Mouse (Mus musculus) hindbrain, embryonic 15.5 days (tissue): ENCODE results near the gene Fam117a. TPM values are rescaled to one million over a fixed set of nuclear protein-coding genes. Genes with fewer than 3 reads are reported as not detected.

Experiments used
- ATAC-seq: fragments of 200-750 bp; cut with Nextera tagmentation; 2 replicates; pipeline ENCODE4 v1.8.0; 2017; ENCODE audit warnings: low read depth, moderate number of reproducible peaks, moderate TSS enrichment; ENCODE audit not compliant: low FRiP score
- H3K27ac ChIP-seq: fragments of 300-500 bp; sonication (generic); replicated peaks from 2 replicates; pipeline ENCODE4 v1.5.1; 2015; ENCODE audit warnings: mild to moderate bottlenecking, inconsistent platforms
- H3K27me3 ChIP-seq: fragments of 300-500 bp; sonication (generic); 2 replicates; pipeline ENCODE4 v1.6.1; 2015; ENCODE audit warnings: control low read depth, inconsistent platforms
- H3K36me3 ChIP-seq: fragments of 300-500 bp; sonication (generic); 2 replicates; pipeline ENCODE4 v1.6.1; 2015; ENCODE audit warnings: control low read depth, inconsistent platforms
- H3K4me1 ChIP-seq: fragments of 300-500 bp; sonication (generic); replicated peaks from 2 replicates; pipeline ENCODE4 v1.6.1; 2015; ENCODE audit warnings: control low read depth, inconsistent platforms
- H3K4me2 ChIP-seq: fragments of 300-500 bp; sonication (generic); 2 replicates; pipeline ENCODE4 v1.6.1; 2015; ENCODE audit warnings: moderate library complexity, mild to moderate bottlenecking, inconsistent platforms
- H3K4me3 ChIP-seq: fragments of 300-500 bp; sonication (generic); 2 replicates; pipeline ENCODE4 v1.5.1; 2015; ENCODE audit warnings: mild to moderate bottlenecking, inconsistent platforms
- H3K9ac ChIP-seq: fragments of 300-500 bp; sonication (generic); 2 replicates; pipeline ENCODE4 v1.6.1; 2015; ENCODE audit warnings: inconsistent platforms
- H3K9me3 ChIP-seq: fragments of 300-500 bp; sonication (generic); 2 replicates; pipeline ENCODE4 v1.6.1; 2016; ENCODE audit warnings: control low read depth, inconsistent platforms
- WGBS: fragments of 180-500 bp; shearing (Covaris S2); methylation state at CpG from one replicate; pipeline ENCODE4 v1.1.7; 2015; 5-methylcytosine and 5-hydroxymethylcytosine counted together
- polyA plus RNA-seq: library from polyadenylated mRNA; unstranded; fragments of >200 nt; fragmentation: Nextera tagmentation; extraction: Ambion mirVana; gene quantifications from 2 replicates; pipeline ENCODE4 v1.2.1, GENCODE M21; 2015

Fam117a gene
- polyA plus RNA-seq, 1 experiment from 2014 or later: 3.6 TPM

DNA sequence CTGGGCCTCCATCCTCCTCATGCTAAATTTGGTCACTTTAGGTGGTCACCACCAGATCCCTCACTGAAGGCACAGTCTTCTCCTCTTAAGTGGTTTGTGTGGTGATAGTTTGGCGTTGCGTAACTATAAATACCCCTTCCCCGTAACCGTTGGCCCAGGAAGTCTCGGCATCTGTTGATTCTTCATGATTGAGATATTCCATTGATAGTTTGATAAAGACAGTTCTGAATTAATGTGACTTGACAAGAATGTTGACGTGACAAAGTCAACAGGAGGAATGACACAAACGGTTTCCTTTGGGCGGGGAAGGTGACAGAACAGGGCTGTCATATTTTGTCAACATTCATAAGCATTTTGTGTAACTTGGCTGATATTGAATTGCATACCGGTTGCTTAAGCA lies 16.4 kb downstream of the Fam117a start:
- H3K4me3 ChIP-seq: no peak overlapping the region
- H3K27me3 ChIP-seq: no peaks in the 10 kb centered on the region
- no peak overlapping the region for H3K27ac ChIP-seq
- H3K9ac ChIP-seq: no peak overlapping the region
- ATAC-seq: no peak
- WGBS: 95% methylated on average over 9 of the region's 9 CpGs
- peaks cover 17% of the 10 kb centered on the region; the same call in 1 of the 2 replicates for H3K4me1 ChIP-seq
- no peaks in the 10 kb centered on the region for H3K9me3 ChIP-seq
- H3K4me2 ChIP-seq: no peak overlapping the region
- H3K36me3 ChIP-seq: no peaks in the 10 kb centered on the region

DNA sequence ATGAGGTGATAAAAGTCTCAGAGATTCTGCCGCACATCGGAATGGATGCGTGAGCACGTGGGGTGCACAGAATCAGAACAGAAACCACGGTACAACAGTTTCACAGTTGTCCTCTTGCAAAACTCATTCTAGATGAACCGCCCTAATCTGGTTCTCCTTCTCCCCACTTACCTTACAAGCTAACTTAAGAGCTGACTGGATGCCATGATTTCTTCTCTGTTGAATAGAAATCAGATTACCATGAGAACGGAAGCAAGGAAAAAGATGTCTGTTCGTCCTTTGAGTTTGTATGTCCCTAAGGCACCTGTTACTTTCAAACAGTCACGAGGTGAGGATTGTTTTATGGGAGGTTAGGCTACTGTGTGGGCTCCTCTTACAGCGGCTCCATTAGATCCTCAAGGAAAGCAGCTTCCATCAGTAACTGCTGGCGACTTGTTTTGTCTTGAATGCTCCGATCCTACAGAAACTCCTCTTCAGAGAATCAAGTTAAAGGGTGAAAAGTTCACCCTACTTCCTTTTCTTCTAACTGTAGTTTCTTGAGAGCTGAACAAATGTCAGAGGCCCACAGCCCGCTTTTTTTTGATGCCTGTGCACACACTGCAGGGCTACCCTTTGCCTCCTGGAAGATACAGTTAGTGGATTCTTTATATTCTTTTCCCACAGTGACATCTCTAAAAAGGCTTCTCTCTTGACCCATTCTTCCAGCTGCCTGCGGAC lies 17.6 kb downstream of the Fam117a start:
- H3K36me3 ChIP-seq: no peaks in the 10 kb centered on the region
- no peak overlapping the region for H3K4me2 ChIP-seq
- no peaks in the 10 kb centered on the region for H3K9me3 ChIP-seq
- no peak overlapping the region for H3K9ac ChIP-seq
- ATAC-seq: no peak
- peaks cover 19% of the 10 kb centered on the region; the same call in 1 of the 2 replicates for H3K4me1 ChIP-seq
- no peak overlapping the region for H3K4me3 ChIP-seq
- H3K27me3 ChIP-seq: no peaks in the 10 kb centered on the region
- WGBS: 92% methylated on average over 14 of the region's 14 CpGs
- H3K27ac ChIP-seq: no peak overlapping the region

DNA sequence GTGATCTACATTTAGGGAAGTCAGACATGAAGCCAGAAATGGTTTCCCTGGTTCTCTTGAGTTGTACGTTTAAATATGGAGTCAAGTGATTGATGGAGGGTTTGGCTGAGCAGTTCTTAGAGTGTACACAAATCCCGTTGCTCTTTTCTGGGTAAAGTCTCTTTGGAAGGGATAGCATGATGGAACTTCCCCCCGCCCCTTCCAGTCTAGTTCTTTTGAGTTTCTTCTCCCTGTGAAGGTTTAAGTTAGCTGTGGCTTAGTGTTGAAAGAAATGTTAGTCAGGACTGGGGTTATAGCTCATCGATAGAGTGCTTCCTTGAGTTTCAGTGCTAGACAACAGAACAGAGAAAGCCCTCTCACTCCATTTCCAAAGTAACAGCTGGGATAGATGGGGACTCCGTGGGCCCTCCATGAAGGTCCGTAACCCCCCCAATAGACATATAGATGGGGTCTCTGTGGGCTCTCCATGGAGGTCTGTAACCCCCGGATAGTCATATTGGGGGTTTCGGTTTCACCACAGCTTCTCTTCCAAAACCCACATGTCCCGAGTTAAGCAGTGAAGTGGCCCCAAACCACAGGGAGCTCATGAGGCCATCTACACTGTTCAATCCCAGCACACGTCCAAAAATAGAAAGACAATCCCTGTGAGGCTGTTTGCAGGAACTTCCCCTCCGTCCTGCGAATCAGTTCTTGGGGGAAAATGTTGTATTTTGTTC lies 18.3 kb downstream of the Fam117a start:
- 90% methylated on average over 12 of the region's 12 CpGs for WGBS
- no peak overlapping the region for H3K9ac ChIP-seq

DNA sequence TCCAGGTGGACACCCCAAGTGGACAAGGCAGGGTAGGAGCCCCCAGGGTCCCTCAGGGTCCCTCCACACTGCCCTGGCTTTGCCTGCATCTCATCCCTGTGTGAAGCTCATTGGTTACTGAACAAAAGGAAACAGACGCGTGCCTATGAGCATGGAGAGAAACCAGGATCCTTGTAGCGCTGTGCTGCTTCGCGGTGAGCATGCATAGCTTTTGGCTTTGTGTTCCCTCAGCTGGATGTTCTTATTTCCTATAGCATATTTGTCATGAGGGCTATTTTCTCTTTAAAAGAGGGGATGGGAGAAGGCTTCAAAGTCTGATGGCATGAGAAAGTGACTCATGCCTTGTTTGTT lies 18.8 kb downstream of the Fam117a start:
- Histone ChIP-seq H3K4me2 (no peak overlapping the region), H3K27ac (no peak overlapping the region), H3K27me3 (no peaks in the 10 kb centered on the region), H3K36me3 (no peaks in the 10 kb centered on the region), H3K9ac (no peak overlapping the region), H3K4me3 (no peak overlapping the region), H3K9me3 (no peaks in the 10 kb centered on the region), H3K4me1 (peaks cover 13% of the 10 kb centered on the region; the same call in 1 of the 2 replicates)
- 93% methylated on average over 5 of the region's 5 CpGs for whole genome bisulfite sequencing
- no peak for ATAC-seq

More for the DNA sequence above, 18.3 kb downstream of the Fam117a start:
- ATAC-seq: no peak
- H3K36me3 ChIP-seq: no peaks in the 10 kb centered on the region
- no peak overlapping the region for H3K4me2 ChIP-seq
- no peaks in the 10 kb centered on the region for H3K27me3 ChIP-seq
- H3K4me1 ChIP-seq: peaks cover 17% of the 10 kb centered on the region; the same call in 1 of the 2 replicates
- no peak overlapping the region for H3K4me3 ChIP-seq
- no peak overlapping the region for H3K27ac ChIP-seq
- no peaks in the 10 kb centered on the region for H3K9me3 ChIP-seq

DNA sequence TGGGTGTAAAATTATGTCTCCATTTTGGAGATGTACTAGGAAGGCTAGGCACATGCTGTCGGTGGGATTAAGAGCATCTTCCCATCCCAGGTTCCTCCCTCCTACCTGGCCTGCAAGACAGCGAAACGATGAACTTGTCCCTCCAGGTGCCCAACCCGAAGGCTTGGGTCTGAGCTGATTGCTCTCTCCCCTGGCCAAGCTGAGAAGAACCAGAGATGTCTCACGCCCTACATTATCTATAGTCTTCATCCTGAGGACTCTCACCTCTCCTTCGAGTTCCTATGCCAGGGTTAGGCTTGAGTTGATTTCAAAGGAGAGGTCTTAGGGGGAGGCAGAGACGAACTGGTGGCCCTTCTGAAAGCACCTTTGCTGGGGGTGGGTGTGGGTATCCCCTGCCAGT lies 19.2 kb downstream of the Fam117a start:
- Histone ChIP-seq H3K9me3 (no peaks in the 10 kb centered on the region), H3K36me3 (no peaks in the 10 kb centered on the region), H3K27me3 (no peaks in the 10 kb centered on the region), H3K27ac (no peak overlapping the region), H3K4me1 (peaks cover 13% of the 10 kb centered on the region; the same call in 1 of the 2 replicates), H3K4me3 (no peak overlapping the region), H3K4me2 (no peak overlapping the region), H3K9ac (no peak overlapping the region)
- no peak for ATAC-seq
- WGBS: 86% methylated on average over 7 of the region's 7 CpGs

DNA sequence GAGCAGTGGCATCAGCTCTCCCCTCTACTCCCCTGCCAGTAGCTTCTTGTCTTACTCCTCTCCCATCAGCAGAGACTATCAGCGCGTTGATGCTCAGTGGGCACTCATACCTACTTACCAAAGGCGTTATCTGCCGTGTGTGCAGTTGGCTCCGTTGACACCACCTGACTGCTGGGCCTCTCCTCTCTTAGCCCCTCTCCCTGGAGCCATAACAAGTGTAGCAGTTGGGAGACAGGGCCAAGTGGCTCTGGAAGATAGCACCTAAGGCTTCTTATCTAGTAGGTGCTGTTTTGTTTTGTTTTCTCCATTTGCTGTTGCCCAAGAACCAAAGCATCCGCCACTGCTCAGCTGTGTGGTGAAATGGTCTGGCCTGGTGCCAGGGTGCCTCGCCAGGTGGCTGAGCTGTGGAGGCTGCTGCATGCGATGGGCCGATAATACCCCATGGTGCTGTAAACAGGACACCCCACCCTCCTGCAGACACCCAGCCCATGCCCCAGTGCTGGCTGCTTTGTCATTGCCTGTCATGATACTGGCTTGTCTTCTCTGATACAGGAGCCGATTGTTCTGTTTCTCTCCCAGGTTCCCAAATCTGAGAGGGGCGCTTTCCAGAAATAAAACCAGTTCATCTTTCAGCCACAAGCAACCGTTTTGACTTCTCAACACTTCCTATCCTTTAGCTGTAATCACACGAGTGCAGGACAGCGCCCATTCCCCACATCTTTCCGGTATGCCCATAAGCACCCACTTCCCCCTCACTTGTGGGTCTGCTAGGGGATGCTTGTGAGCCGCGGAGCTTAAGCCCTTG lies 19.9 kb downstream of the Fam117a start:
- Histone ChIP-seq H3K4me2 (no peak overlapping the region), H3K4me3 (no peak overlapping the region), H3K4me1 (peaks cover 13% of the 10 kb centered on the region; the same call in 1 of the 2 replicates), H3K36me3 (no peaks in the 10 kb centered on the region), H3K9ac (no peak overlapping the region), H3K27me3 (no peaks in the 10 kb centered on the region), H3K9me3 (no peaks in the 10 kb centered on the region), H3K27ac (no peak overlapping the region)
- no peak for ATAC-seq
- WGBS: 67% methylated on average over 17 of the region's 17 CpGs

DNA sequence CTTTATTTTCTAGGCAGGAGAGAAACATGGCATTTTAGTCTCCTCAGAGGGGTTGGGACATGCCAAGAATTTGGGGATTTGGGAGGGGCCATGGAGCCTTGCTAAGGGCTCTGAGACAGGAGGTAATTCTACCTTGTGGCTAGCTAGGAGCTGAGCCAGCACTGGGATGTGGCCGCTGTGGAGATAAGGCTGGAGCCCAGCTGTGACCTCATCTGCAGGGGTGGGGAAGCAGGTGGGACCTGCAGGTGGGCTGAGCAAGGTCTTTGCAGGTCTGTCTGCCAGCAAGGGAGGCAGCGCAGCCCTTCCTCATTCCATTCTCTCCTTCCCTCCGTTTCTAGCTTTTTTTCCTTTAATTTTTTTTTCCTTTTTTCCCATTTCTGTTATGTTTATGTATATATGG lies 21.4 kb downstream of the Fam117a start:
- H3K9ac ChIP-seq: no peak overlapping the region
- no peak for ATAC-seq
- no peak overlapping the region for H3K4me2 ChIP-seq
- H3K9me3 ChIP-seq: no peaks in the 10 kb centered on the region
- no peaks in the 10 kb centered on the region for H3K36me3 ChIP-seq
- H3K27ac ChIP-seq: no peak overlapping the region
- WGBS: 70% methylated on average over 3 of the region's 3 CpGs
- H3K4me3 ChIP-seq: no peak overlapping the region
- no peaks in the 10 kb centered on the region for H3K27me3 ChIP-seq
- H3K4me1 ChIP-seq: peaks cover 13% of the 10 kb centered on the region; the same call in 1 of the 2 replicates

DNA sequence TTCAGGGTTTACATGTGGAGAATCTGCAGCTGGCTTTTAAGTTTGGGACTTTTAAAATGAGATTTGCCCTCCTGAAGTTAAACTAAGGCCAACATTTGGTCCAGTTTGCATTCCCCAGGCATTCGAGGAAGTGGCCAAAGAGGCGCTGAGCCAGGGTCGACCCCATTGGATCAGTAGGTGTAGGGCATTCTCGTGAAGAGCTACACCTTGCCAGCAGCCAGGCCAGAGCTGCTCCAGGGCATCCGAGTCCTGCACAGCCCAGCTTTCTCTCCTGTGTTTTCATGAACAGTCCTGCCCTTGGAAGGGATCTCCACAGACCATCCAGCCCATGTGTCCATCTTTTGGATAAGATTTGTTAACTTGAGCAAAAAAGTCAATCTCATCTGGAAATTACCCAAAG lies 27.6 kb downstream of the Fam117a start:
- 0 out of 2 replicates have a peak, but pooled peaks cover 7% of the 10 kb centered on the region for H3K4me1 ChIP-seq
- H3K9ac ChIP-seq: no peak overlapping the region
- H3K9me3 ChIP-seq: no peaks in the 10 kb centered on the region
- 92% methylated on average over 5 of the region's 5 CpGs for WGBS
- H3K4me2 ChIP-seq: no peak overlapping the region
- no peak overlapping the region for H3K4me3 ChIP-seq
- no peak overlapping the region for H3K27ac ChIP-seq
- H3K27me3 ChIP-seq: no peaks in the 10 kb centered on the region
- ATAC-seq: no peak
- no peaks in the 10 kb centered on the region for H3K36me3 ChIP-seq

DNA sequence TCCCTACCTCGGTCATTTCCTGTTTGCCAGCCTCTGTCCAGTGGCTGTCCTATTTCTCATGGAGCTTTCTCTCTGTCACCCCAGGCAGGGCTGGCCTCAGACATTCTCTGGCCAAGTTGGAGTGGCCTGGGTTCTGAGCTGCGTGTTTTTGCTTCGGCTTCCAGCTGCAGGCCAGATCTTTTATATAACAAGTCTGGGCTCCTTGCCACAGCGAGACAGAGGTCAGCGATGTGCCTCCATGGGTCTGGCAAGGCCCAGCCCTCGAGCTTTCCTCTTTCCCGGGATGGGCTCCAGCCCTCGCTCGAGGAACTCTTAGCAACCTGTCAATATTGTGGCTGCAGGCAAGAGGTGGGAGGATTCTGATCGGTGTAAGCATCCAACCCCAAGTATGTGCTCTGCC lies 28.8 kb downstream of the Fam117a start:
- 72% methylated on average over 10 of the region's 10 CpGs for WGBS
- Histone ChIP-seq H3K27ac (peak overlapping the region; percentile 55), H3K9ac (no peak overlapping the region), H3K4me2 (no peak overlapping the region), H3K36me3 (no peaks in the 10 kb centered on the region), H3K9me3 (no peaks in the 10 kb centered on the region), H3K4me1 (0 out of 2 replicates have a peak, but pooled peaks cover 15% of the 10 kb centered on the region), H3K27me3 (no peaks in the 10 kb centered on the region), H3K4me3 (no peak overlapping the region)
- peak; percentile 27; the same call in 1 of the 2 replicates for ATAC-seq

DNA sequence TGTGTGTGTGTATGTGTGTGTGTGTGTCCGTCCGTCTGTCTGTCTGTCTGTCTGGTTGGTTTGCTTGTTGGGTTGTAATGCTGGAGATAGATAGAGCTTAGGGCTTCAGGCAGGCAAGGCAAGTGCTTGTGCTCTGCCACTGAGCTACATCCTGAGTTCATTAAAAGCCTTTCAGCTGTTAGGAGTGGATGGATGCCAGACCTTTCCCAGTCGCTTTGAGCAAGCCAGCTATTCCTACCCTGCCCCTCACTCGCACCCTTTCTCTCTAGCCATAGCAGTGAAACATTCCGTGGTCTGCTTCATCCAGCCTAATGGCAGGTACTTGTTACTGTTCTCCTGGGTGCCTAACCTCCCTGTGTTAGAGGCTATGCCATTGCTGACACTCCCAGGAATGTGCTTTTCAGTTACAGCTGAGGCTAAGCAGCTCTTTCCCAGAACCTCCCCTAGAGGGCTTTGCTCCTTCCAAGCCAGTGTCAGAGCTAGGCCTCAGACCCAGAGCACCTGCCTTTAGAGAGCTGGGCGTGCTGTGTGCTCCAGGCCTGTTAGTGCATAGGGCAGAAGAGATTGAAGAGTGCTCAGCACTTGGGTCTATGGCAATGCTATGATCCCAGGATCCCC lies 29.6 kb downstream of the Fam117a start:
- WGBS: 82% methylated on average over 6 of the region's 6 CpGs
- Histone ChIP-seq H3K27me3 (no peaks in the 10 kb centered on the region), H3K4me2 (no peak overlapping the region), H3K9ac (no peak overlapping the region), H3K4me3 (no peak overlapping the region), H3K27ac (peak overlapping the region; percentile 55), H3K4me1 (0 out of 2 replicates have a peak, but pooled peaks cover 15% of the 10 kb centered on the region), H3K36me3 (no peaks in the 10 kb centered on the region), H3K9me3 (no peaks in the 10 kb centered on the region)
- ATAC-seq: no peak

DNA sequence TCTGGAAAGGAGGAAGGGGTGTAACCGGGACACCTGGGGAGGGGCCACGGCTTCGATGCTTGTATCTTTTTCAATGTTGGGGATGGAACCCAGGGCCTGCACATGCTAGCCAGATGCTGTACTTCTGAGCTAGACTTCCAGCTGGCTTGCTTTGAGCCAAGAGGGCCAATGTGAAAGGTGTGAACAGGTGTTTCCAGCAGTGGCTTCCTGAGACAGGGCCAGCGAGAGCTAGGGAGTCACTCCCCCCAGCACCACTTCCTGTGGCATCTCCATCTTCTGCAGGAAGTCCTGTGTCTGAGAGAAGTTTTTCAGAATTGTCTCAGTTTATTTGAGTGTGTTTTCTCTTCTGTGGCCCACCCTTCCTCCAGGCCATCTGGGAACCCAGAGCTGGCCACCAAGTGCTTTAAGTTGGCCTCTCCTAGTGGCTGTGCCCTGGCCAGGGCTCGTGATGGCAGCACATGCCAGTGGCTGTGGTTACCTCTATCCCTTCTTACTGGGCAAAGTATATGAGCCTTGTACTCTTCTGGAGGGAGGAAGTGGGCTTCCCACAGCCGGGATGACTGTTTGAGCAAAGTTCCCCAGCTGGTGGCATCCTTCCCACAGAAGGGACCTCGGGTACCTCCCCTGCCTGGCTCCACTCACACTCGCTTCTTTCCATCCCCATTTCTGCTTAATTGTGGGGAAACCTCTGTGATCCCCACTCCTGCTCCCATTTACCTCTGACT lies 30.4 kb downstream of the Fam117a start:
- no peaks in the 10 kb centered on the region for H3K36me3 ChIP-seq
- no peak overlapping the region for H3K4me3 ChIP-seq
- H3K9ac ChIP-seq: no peak overlapping the region
- H3K4me2 ChIP-seq: no peak overlapping the region
- H3K4me1 ChIP-seq: 0 out of 2 replicates have a peak, but pooled peaks cover 15% of the 10 kb centered on the region
- WGBS: 84% methylated on average over 8 of the region's 8 CpGs
- no peaks in the 10 kb centered on the region for H3K27me3 ChIP-seq
- no peak for ATAC-seq
- H3K9me3 ChIP-seq: no peaks in the 10 kb centered on the region
- H3K27ac ChIP-seq: no peak overlapping the region
